Mouse (Mus musculus): ENCODE results near the gene Pdzrn4. TPM values are rescaled to one million over a fixed set of nuclear protein-coding genes. Genes with fewer than 3 reads are reported as not detected.

Pdzrn4 gene
- total RNA-seq, 2 experiments from 2014 or later, result 2.3 to 3.1 TPM

DNA sequence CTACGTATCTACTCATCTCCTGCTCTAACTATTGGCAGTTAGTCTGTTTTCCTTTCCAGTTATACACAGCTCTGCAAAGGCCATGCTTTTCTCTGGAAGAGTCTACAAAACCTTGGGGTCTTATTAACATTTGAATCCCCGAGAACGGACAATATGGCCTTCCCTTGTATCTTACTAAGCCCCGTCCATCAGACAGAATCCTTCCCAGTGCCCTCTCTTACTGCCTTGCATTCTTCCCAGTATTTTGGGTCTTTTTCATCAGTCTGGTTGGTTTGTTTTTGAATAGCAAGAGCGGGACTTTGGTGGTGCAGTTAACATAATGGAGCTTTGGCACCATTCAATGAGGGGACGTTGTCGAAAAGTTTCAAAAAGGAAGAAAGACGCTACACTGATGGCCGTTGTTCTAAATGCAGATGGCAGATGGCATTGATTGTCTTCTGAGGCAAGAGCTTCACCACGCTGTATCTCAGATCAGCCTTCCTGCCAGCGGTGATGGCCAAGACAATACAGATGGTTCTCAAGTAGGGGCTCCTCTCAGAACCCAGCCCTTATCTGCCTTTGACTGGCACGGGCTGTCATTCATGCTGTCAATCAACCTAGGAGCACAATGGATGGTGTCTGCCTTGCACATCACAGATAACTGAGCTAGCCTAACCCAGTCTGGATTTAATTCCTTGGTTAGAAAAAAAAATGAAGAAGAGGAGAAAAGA lies 98.9 kb downstream of the Pdzrn4 start:
- DNase-seq (ENCODE audit: low spot score in 2 of 2), result no peak

DNA sequence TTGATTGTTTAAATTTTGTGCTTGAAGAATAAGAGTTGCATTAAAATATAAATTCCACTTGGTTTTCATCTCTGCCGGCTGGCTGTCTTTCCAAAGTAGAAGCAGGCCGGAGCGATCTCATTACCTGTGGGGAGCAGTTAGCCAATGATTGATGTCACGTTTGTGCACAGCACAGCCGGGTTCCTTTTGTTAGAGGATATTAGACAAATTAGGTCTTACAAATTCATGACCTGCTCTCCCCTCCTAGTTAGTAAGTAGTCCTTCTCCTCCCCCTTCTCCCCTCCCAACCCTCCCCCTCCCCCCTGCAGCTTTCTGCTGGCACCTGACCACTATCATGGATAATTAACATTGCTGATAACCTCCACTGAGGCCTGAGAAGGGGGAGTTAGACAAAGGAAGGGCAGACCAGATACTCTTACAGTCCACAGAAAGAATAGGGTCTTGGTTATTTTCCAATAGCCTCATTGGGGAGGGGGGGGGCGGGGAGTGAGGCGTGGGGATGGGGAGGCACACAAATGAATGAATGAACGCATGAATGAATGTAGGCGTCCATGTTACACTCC lies 103.7 kb downstream of the Pdzrn4 start:
- DNase-seq (ENCODE audit: low spot score in 2 of 2), result no peak

DNA sequence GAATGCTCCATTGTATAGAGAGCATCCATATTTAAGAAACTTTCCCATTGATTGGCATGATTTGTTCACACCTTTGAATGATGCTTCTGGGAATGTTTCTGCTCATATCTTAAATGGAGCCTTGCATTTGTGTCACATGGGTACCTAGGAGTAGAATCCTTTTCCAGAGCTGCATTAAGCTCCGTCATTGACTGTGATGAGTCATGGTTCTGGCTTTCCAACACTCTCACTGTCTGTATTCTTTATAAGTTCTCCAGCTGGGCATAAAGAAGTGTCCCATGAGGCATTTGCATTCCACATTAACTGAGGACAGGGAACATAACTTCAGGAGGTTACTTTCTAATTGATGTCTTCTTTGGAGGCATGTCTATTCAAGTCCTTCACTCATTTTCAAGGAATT lies 106.1 kb downstream of the Pdzrn4 start:
- DNase-seq (ENCODE audit: low spot score in 2 of 2), result no peak

DNA sequence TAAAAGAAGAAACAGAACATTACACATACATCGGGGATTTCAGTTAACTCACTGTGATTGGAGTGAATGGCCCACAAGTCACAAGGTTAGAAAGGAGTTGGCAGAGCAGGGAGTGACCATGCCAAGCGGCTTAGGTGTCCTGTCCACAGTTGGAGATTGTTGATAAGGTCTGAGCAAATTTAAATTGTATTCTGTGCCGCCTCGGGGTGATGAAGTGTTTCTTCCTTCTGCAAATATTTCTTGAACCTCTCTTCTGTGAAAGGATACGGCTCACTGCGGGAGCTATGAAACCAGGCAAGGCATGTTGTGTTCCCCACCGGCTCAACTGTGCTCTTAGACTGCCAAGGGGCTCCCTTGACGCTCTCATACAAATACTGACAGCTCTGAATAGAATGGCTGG lies 112.7 kb downstream of the Pdzrn4 start:
- no peak for DNase-seq (ENCODE audit: low spot score in 2 of 2)

DNA sequence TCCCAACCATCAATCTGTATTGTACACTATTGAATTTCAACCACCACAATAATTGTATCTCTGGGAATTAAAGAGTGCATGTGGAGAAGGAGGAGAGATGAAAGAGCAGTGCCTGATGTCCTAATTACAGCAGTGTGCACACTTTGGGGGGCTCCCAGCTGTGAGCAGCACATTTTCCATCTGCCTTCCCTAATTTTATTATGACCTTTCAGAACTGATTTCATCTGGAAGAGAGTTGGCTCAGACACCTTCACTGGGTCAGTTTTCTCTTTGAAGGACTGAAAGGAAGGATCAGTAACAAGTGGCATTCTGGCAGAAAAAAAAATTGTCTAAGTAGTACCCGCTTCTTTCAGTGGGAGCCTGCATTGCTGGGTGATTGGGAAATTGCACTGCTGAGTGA lies 119.0 kb downstream of the Pdzrn4 start:
- DNase-seq (ENCODE audit: low spot score in 2 of 2), result no peak

DNA sequence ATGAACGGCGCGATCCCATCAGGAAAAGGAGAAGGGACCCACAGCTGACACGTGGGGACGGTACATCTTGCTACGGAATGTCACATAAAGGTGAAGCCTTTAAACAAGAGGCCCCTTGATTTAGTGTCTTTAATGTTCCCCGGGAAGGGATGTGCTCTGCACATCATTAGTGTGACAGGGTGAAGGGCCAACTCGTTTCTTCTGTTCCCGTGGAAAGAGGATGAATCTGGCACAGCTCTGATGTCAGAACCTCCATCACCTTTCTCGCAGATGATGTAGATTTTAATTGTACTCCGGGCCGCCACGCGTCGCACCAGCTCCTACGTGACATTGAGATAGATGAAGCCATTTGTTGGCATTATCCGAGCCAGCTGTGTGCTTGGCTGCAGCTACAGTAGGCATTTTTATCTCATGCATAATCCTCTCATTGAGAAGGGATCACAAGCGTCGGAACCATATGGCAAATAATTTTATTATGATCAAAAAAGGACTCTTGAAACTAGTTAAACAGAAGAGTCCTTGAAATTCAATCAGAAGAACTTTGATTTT lies 124.1 kb downstream of the Pdzrn4 start:
- no peak for DNase-seq (ENCODE audit: low spot score in 2 of 2)

DNA sequence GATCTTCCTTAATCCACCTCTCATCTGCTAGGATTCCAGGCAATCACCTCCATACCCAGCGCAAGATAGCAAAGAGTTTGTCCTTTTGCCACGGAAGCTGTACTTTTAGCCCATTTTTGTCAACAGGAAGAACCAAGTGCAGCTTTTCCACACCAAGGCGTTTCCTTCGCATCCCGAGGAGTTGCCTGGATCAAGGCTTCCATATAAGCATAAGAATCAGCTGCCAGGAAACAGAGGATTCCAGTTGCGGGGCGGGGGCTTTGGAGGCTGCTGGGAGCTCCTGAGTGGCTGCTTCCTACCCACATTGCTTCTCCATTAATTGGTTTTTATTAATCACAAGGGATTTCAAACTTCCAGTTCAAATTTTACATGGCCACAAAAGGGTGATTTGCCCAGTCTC lies 125.0 kb downstream of the Pdzrn4 start:
- DNase-seq (ENCODE audit: low spot score in 2 of 2), result no peak

DNA sequence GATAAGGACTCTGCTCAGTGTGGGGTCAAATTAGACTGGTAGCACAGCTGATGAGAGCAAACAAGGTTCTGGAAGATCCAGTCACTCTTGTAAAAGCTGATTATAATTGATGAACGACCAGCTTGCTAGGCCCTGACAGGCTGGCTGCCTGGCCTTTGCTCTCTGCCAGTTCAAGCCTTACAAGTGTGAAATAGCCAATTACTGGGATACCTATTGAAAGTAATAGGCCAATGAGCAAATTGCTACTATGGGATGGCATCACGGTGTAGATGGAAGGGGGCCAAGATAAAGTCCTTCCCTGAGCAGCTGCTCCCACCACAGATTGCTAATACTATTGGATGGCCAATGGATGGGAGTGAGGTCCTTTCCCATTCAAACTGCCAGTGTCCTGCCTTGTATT lies 128.2 kb downstream of the Pdzrn4 start:
- no peak for DNase-seq (ENCODE audit: low spot score in 2 of 2)

DNA sequence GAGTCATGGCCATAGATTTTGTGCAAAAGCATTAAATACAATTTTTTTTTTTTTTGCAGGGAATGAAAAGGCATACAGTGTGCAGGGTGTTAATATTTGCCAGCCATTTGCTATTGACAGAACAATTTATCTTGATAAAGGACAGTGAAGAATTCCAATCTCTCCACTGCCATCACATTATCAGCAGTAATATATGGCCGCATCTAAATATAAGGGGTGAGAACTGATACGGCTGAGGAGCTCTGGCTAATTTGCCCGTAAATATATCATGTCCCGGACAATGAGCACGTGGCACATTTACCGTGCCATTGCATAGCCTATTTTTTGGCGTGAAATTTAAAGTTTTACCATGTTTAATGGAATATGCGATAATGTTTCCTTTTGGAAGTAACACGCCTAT lies 128.7 kb downstream of the Pdzrn4 start:
- DNase-seq (ENCODE audit: low spot score in 2 of 2), result no peak

DNA sequence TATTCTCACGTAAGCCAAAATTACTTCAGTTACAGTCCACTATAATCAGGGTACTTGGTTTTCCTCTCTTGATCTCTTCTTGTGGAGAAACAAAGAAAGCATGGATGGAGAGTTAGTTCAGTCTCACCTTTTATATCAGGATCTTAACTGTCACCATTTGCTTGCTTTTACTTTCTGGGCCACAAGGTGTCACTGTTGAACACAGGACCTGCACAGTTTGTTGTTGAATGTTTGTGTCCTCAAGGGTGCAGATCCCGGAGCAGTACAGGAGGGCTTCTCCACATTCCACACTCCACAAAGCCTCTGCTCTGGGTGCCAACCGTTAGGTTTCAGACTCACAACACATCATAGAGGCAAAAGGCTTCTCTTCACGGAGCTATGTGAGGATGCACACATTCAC lies 130.1 kb downstream of the Pdzrn4 start:
- DNase-seq (ENCODE audit: low spot score in 2 of 2), result no peak

DNA sequence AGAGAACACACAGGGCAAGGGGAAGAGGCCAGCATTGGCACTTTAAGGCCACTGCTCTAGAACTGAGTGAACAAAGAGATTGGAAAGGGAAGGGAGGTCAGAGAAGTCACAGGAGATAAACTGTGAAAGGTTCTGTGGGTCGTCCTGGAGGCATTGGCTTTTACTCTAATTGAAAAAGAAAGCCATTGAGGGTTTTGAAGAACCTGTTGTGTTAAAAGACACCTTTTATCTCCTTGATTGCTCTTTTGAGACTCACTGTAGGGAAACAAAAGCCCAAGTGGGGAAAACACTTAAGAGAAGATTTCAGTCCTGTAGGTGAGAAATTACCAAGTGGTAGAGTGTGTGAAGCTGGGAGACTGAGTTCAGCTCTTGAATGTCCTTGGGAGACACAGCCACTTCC lies 146.6 kb downstream of the Pdzrn4 start:
- no peak for DNase-seq (ENCODE audit: low spot score in 2 of 2)

DNA sequence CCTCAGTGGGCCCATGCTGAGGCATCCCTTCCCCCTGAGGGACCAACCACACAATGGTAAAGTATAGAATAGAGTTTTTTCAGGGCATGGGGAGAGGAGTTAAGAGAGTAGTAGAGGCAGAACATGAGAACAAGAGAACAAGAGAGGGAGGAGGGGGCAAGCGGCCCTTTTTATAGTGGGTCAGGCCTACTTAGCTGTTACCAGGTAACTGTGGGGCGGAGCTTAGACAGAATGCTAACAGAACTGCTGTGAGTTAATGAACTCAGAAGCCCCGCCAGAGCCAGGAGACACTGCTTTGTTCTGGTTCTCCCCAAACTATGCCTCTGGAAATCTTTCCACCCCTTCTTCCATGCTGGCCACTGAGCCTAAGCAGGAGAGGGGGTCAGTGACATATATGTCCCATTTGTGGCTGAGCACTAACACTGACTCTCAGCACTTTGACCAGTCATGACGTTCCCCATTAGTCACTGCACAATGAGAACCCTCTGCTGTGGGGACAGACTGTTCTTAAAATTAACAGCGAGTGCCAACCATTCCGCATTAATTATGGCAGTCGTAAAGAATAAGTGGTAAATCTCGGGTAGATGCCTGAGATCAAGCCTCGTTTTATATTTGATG lies 150.7 kb downstream of the Pdzrn4 start:
- DNase-seq (ENCODE audit: low spot score in 2 of 2), result no peak

DNA sequence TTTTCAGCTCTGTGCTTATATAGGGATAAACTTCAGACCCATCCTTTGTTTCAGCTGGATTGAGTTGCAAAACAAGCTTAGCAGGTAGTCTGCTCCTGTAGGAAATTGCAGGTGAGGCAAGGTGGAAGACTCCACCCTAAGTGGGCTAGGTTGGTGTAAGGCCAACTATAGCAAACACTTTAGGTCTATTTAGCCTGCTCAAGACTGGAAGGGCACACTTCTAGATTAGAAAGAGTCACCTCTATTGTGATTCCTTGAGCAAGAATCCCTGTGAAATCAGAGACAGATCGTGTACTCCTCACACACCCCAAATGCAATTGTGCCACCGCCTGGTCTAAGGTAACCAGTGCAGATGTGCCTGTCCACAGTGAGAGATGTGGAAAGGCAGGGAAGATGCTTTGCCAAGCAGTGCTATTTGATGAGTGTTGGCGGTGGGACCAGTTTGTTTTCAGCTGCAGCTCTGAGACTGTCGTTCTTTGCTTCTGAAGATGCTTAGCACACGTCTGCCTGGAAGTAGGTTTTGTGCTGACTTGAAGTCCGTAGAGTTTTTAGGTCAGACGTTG lies 158.4 kb downstream of the Pdzrn4 start:
- no peak for DNase-seq (ENCODE audit: low spot score in 2 of 2)

DNA sequence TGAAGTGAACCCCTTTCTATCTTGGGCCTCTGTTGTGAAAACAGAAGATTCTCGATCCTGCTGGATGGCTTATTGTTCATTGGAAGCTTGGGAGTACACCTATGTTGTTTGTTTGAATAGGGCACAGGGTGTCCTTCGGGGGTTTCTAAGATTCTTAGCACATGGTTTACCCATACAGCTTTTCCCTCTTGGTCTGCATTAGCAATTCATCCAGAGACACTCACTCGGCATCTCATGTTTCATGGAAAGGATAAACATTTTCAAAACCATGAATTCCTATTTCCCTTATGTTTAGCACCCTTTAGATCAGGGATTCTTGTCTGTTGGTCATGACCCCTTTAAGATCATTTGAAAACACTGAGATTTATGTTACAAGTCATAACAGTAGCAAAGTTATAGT lies 159.0 kb downstream of the Pdzrn4 start:
- no peak for DNase-seq (ENCODE audit: low spot score in 2 of 2)

DNA sequence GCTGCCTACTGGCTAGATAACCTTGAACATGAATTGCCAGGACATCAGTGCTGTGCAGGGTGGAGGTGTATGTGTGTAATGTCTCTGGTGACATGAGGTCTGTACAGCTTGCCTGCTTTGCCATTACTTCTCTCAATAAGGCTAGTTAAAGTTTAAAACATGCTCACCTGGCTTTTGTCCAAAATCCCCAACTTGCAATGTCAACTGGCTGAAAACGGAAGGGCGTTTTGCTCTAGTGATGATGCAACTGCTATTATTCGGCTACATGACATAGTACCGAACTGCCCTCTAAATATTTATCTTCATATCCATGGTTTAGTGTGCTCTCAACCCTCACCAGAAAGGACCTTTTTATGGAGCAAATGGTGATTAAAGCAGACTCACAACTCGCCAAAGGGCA lies 161.9 kb downstream of the Pdzrn4 start:
- no peak for DNase-seq (ENCODE audit: low spot score in 2 of 2)

DNA sequence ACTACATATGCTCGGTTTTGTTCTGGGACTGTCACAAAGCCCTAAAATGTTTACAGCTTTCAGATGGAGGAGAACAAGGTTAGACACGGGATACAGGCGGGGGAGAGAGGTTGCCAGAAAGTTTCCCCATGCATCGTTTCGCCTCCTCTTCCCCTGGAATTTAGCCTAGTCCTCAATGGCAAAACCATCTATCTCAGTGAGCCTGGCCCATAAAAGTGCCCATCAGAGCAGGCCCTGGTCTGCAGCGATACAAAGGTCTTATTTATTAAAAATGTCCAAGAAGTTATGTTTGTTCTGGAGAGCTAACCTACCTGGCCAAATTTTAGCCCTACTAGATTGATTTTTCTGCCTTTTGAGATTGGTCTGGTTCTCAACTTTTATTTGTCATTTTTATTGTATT lies 165.5 kb downstream of the Pdzrn4 start:
- no peak for DNase-seq (ENCODE audit: low spot score in 2 of 2)

DNA sequence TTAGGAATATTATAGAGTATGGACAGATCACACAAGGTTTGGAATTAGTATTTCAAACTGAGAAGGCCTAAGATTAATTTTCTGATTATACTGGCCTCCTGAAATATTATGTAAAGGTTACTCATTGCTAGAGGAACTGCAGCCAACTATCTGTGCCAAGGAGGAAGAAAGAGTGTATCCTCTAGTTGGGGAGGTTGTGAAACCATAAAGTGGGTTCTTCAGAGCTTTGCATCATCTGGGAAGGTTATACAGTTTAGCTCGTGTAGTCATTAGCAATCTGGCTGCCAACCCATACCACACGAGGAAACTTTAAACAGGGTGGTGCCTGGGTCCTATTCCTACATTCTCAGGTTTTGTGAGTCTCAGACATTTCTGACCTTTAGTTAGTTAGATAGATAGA lies 166.9 kb downstream of the Pdzrn4 start:
- DNase-seq (ENCODE audit: low spot score in 2 of 2), result no peak

DNA sequence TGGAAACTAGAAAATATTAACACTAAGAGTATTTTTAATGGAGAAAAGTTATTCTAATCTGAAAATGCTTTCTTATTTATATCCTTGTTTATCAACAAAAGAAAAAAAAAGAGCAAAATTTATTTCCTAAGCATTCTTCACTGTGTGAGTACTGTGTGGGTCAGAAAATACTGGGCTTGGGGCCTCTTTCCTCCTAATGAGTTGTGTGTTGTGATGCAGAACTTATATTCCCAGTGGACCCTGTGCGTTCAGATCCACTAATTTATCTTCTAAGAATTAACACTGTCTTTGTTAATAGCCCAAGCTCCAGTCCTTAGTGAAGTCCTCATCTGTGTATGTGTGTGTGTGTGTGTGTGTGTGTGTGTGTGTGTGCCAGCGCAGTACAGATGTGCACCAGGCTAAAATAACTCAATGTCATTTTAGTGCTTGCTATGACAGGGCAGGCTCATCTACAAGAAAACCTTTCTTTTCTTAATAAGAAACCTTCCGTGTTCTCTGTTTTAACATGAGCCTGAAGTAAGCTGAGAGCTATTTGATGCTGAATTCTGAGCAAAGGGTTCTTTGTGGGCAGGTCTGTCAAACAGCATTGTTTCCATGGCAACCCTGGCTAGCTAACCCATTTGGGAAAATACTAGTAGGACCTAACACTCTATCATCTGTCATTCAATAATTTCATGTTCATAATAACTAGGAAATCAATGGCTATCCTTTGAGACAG lies 174.0 kb downstream of the Pdzrn4 start:
- no peak for DNase-seq (ENCODE audit: low spot score in 2 of 2)

DNA sequence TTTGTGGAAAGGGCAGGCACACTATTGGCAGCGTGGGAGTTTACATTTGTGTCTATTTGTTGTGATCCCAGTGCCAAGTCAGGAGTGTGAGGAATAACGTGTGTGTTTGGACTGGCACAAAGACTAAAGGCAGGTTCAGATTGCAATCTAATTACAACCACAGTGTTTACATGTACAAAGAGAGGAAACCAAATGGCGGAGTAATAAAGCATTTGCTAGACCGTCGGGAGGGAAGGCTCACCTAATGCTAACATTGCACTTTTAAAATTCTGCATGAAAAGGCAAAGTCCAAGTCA lies 174.5 kb downstream of the Pdzrn4 start:
- no peak for DNase-seq (ENCODE audit: low spot score in 2 of 2)

DNA sequence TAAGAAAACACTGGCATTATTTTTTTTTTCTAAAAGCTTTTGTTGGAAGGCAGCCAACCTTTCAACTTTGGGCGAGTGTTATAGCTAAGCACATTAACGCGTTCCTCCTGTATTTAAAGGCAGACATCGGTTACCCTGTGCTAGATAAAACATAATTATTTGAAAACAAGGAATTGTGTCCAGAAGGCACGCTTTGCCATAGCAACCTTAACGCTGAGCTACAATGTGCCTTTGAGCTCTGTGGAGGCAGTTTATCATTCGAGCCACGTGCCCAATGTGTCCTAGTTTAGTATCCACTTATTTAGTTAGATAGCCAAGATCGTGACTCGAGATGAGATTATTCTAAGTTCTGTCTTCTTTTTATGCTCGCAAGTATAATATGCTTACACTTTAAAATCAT lies 180.8 kb downstream of the Pdzrn4 start:
- no peak for DNase-seq (ENCODE audit: low spot score in 2 of 2)

DNA sequence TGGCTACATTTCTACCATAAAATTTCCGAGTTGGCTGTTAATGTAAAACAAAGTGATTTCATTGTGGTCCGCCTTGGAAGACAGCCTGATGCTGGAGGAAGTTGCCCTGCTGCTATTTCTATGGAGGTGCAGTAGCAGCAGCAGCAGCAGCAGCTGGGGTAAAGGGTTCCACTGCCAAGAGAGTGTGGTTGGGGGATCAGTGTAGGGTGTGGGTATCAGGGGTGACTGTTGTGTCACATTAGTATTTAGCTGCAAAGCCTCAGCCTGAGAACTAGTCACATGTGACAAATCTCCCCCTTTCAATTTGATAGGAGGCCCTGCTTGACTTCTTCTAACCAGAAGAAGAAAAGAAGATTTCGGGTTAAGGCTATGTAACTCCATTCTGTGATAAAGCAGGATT lies 183.5 kb downstream of the Pdzrn4 start:
- no peak for DNase-seq (ENCODE audit: low spot score in 2 of 2)

Data from gastrocnemius, postnatal 4 days (tissue).